Mouse (Mus musculus) mature B cell (primary cell): ENCODE measurements around the gene Pik3r3.
"Not testable (repeated sequence)": the region's sequence is repeated elsewhere in the genome, so short reads cannot be mapped to it uniquely, and the experiment has no call there.

ENCODE experiments used
- in situ Hi-C: fragments of 300-500 bp; cut with MboI; formaldehyde crosslinking; loops from 2 replicates; pipeline ENCODE4 v1.14.3; 2019

The Pik3r3 gene

GRCm38 (mm10) chr4:116221140-116221851, at the start of gene Pik3r3:
Gene Pik3r3 (plus strand): TSS chr4:116221618.
- in situ Hi-C loops, result no loop called here

- in situ Hi-C loops, result no loop called here
Observed at GRCm38 (mm10) chr4:116173072-116173471, 48.3 kb upstream of the Pik3r3 start, which contains the start of the genes 1700042G07Rik and Gm49337. Gene 1700042G07Rik (plus strand): TSS chr4:116173372. Gene Gm49337 (plus strand): TSS chr4:116173384.

GRCm38 (mm10) chr4:116173752-116174151, 47.7 kb upstream of the Pik3r3 start:
- in situ Hi-C loops, result no loop called here

GRCm38 (mm10) chr4:116174466-116175116, 46.8 kb upstream of the Pik3r3 start:
- in situ Hi-C loops, result no loop called here

GRCm38 (mm10) chr4:116175136-116175535, 46.3 kb upstream of the Pik3r3 start:
- in situ Hi-C loops, result no loop called here

- in situ Hi-C loops, result no loop called here
Observed at GRCm38 (mm10) chr4:116175711-116176542, 45.5 kb upstream of the Pik3r3 start.

GRCm38 (mm10) chr4:116176543-116176988, 44.9 kb upstream of the Pik3r3 start:
- in situ Hi-C loops, result no loop called here

- in situ Hi-C loops, result no loop called here
Observed at GRCm38 (mm10) chr4:116177140-116177539, 44.3 kb upstream of the Pik3r3 start.

GRCm38 (mm10) chr4:116182079-116182478, 39.3 kb upstream of the Pik3r3 start:
- in situ Hi-C loops, result no loop called here

GRCm38 (mm10) chr4:116182745-116183144, 38.7 kb upstream of the Pik3r3 start:
- in situ Hi-C loops, result no loop called here

- in situ Hi-C loops, result no loop called here
Observed at GRCm38 (mm10) chr4:116185083-116185482, 36.3 kb upstream of the Pik3r3 start.

- in situ Hi-C loops, result no loop called here
Observed at GRCm38 (mm10) chr4:116192286-116192835, 29.1 kb upstream of the Pik3r3 start.

- in situ Hi-C loops, result no loop called here
Observed at GRCm38 (mm10) chr4:116193583-116194383, 27.6 kb upstream of the Pik3r3 start.

GRCm38 (mm10) chr4:116198422-116198821, 23.0 kb upstream of the Pik3r3 start:
- in situ Hi-C loops, result no loop called here

GRCm38 (mm10) chr4:116204422-116204821, 17.0 kb upstream of the Pik3r3 start:
- in situ Hi-C loops, result no loop called here

GRCm38 (mm10) chr4:116206531-116206930, 14.9 kb upstream of the Pik3r3 start:
- in situ Hi-C loops, result no loop called here

- in situ Hi-C loops, result no loop called here
Observed at GRCm38 (mm10) chr4:116208891-116209290, 12.5 kb upstream of the Pik3r3 start.

- in situ Hi-C loops, result no loop called here
Observed at GRCm38 (mm10) chr4:116215895-116216605, 5.4 kb upstream of the Pik3r3 start.

GRCm38 (mm10) chr4:116217046-116217445, 4.4 kb upstream of the Pik3r3 start:
- in situ Hi-C loops, result no loop called here

- in situ Hi-C loops, result not testable (repeated sequence)
Observed at GRCm38 (mm10) chr4:116217661-116218060, 3.8 kb upstream of the Pik3r3 start.
